Mouse (Mus musculus): ENCODE data around the gene Eno4. TPM values are rescaled to one million over a fixed set of nuclear protein-coding genes. Genes with fewer than 3 reads are reported as not detected.
"Not testable (repeated sequence)": the region's sequence is repeated elsewhere in the genome, so short reads cannot be mapped to it uniquely, and the experiment has no call there.

Eno4 gene
- 0.54 and 0.70 TPM in 2 replicates for polyA plus RNA-seq (2014; fragmentation: Nextera tagmentation; extraction: Ambion mirVana)

- under 1% methylated on average over 58 of the region's 65 CpGs for WGBS
- H3K36me3 ChIP-seq (ENCODE audit: control insufficient read depth, insufficient read depth, low read length): no peaks in the 10 kb centered on the region
- H3K4me3 ChIP-seq (ENCODE audit: low read length): peak within 1 kb of the TSS; percentile 56
- peak within 1 kb of the TSS; percentile 95 for H3K4me2 ChIP-seq (replicated peaks; ENCODE audit: low read depth, low read length)
- peaks cover 4% of the 10 kb centered on the region; the same call in 1 of the 2 replicates for H3K27me3 ChIP-seq (ENCODE audit: control insufficient read depth, insufficient read depth, low read length)
- peak within 1 kb of the TSS; percentile 67 for H3K9ac ChIP-seq (ENCODE audit: low read depth, low read length)
- H3K4me1 ChIP-seq (ENCODE audit: control insufficient read depth, insufficient read depth, low read length): peaks cover 11% of the 10 kb centered on the region; the same call in 1 of the 2 replicates
- ATAC-seq (ENCODE audit: low FRiP score, low TSS enrichment): peak; percentile 97
- H3K27ac ChIP-seq (ENCODE audit: low read depth, low read length): peak within 1 kb of the TSS; percentile 44; the same call in 1 of the 2 replicates
- H3K9me3 ChIP-seq (ENCODE audit: control insufficient read depth, low read length): no peaks in the 10 kb centered on the region
Observed at GRCm38 (mm10) chr19:58942841-58943828, at the start of gene Eno4, which contains the start of gene Hspa12a. Gene Eno4, plus strand, starts transcription at chr19:58943425. Gene Hspa12a, minus strand, starts transcription at chr19:58943654.

GRCm38 (mm10) chr19:58896216-58896615 lies 47.0 kb upstream of the Eno4 start:
- Histone ChIP-seq H3K36me3 (ENCODE audit: control insufficient read depth, insufficient read depth, low read length) (no peaks in the 10 kb centered on the region), H3K27me3 (ENCODE audit: control insufficient read depth, insufficient read depth, low read length) (no peaks in the 10 kb centered on the region), H3K27ac (ENCODE audit: low read depth, low read length) (no peak overlapping the region), H3K4me3 (ENCODE audit: low read length) (no peak overlapping the region), H3K9me3 (ENCODE audit: control insufficient read depth, low read length) (peaks cover 2% of the 10 kb centered on the region; the same call in 1 of the 2 replicates), H3K4me2 (replicated peaks; ENCODE audit: low read depth, low read length) (no peak overlapping the region), H3K9ac (ENCODE audit: low read depth, low read length) (no peak overlapping the region), H3K4me1 (ENCODE audit: control insufficient read depth, insufficient read depth, low read length) (no peaks in the 10 kb centered on the region)
- ATAC-seq (ENCODE audit: low FRiP score, low TSS enrichment): no peak
- WGBS: 75% methylated on average over 3 of the region's 3 CpGs

DNA sequence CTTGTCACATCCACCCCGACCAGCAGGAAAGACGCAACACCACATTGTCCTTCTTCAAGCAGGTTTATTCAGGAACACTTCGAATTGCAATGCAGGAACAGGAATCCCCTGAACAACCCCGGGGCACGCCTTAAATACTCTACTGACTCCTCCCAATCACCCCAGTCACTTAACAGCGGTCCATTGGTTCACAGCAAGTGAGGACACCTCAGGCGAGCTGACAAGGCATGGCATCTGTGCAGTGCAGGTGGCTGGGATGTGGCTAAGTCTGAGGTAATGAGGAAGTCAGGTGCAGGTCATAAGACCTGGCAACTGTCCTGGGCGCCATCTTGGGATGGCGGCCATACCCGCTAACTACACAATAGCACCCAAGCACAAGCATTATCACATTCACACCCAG lies 42.8 kb upstream of the Eno4 start:
- not testable (repeated sequence) for H3K4me1 ChIP-seq (ENCODE audit: control insufficient read depth, insufficient read depth, low read length); H3K4me2 ChIP-seq (replicated peaks; ENCODE audit: low read depth, low read length); H3K36me3 ChIP-seq (ENCODE audit: control insufficient read depth, insufficient read depth, low read length); H3K9me3 ChIP-seq (ENCODE audit: control insufficient read depth, low read length); H3K9ac ChIP-seq (ENCODE audit: low read depth, low read length); H3K4me3 ChIP-seq (ENCODE audit: low read length); H3K27ac ChIP-seq (ENCODE audit: low read depth, low read length); H3K27me3 ChIP-seq (ENCODE audit: control insufficient read depth, insufficient read depth, low read length); ATAC-seq (ENCODE audit: low FRiP score, low TSS enrichment)
- 92% methylated on average over 10 of the region's 10 CpGs for WGBS

GRCm38 (mm10) chr19:58903079-58903898 lies 39.9 kb upstream of the Eno4 start:
- peak; percentile 41; the same call in 1 of the 2 replicates for ATAC-seq (ENCODE audit: low FRiP score, low TSS enrichment)

GRCm38 (mm10) chr19:58903899-58904327 lies 39.3 kb upstream of the Eno4 start:
- peak overlapping the region; percentile 25 for H3K4me3 ChIP-seq (ENCODE audit: low read length)
- no peaks in the 10 kb centered on the region for H3K27me3 ChIP-seq (ENCODE audit: control insufficient read depth, insufficient read depth, low read length)
- H3K9ac ChIP-seq (ENCODE audit: low read depth, low read length): 0 out of 2 replicates have a peak overlapping the region, but pooled peaks have one; percentile 18
- H3K27ac ChIP-seq (ENCODE audit: low read depth, low read length): no peak overlapping the region
- peak overlapping the region; percentile 47 for H3K4me2 ChIP-seq (replicated peaks; ENCODE audit: low read depth, low read length)
- no peaks in the 10 kb centered on the region for H3K36me3 ChIP-seq (ENCODE audit: control insufficient read depth, insufficient read depth, low read length)
- H3K9me3 ChIP-seq (ENCODE audit: control insufficient read depth, low read length): no peaks in the 10 kb centered on the region
- under 1% methylated on average over 11 of the region's 11 CpGs for WGBS
- H3K4me1 ChIP-seq (ENCODE audit: control insufficient read depth, insufficient read depth, low read length): peaks cover 4% of the 10 kb centered on the region; the same call in 1 of the 2 replicates
- ATAC-seq (ENCODE audit: low FRiP score, low TSS enrichment): peak; percentile 76

More at GRCm38 (mm10) chr19:58903079-58903898, 39.9 kb upstream of the Eno4 start:
- WGBS: 64% methylated on average over 7 of the region's 7 CpGs
- H3K9ac ChIP-seq (ENCODE audit: low read depth, low read length): 0 out of 2 replicates have a peak overlapping the region, but pooled peaks have one; percentile 18
- no peaks in the 10 kb centered on the region for H3K36me3 ChIP-seq (ENCODE audit: control insufficient read depth, insufficient read depth, low read length)
- no peaks in the 10 kb centered on the region for H3K27me3 ChIP-seq (ENCODE audit: control insufficient read depth, insufficient read depth, low read length)
- peaks cover 4% of the 10 kb centered on the region; the same call in 1 of the 2 replicates for H3K4me1 ChIP-seq (ENCODE audit: control insufficient read depth, insufficient read depth, low read length)
- peak overlapping the region; percentile 25 for H3K4me3 ChIP-seq (ENCODE audit: low read length)
- peak overlapping the region; percentile 47 for H3K4me2 ChIP-seq (replicated peaks; ENCODE audit: low read depth, low read length)
- no peaks in the 10 kb centered on the region for H3K9me3 ChIP-seq (ENCODE audit: control insufficient read depth, low read length)
- 0 out of 2 replicates have a peak overlapping the region, but pooled peaks have one; percentile 37 for H3K27ac ChIP-seq (ENCODE audit: low read depth, low read length)

DNA sequence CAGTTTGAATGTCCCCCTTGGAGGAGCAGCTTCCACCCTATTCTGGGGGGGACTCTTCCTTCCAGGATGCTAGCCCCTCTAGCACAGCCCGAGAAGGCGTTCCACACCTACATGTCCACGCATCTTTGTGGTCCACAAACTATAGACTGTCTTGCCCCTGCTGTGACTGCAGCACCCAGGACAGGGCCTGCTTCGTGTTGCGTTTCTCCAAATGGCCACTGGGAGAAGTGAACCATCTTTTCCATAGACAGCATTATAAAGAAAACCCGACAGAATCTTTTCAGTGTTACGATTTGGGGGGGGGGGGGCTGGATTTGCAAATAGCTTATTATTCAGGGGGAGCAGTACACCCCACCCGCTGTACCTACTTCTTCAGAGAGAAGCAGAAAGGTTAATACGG lies 36.5 kb upstream of the Eno4 start:
- H3K4me2 ChIP-seq (replicated peaks; ENCODE audit: low read depth, low read length): no peak overlapping the region
- 48% methylated on average over 9 of the region's 9 CpGs for WGBS
- peaks cover 4% of the 10 kb centered on the region; the same call in 1 of the 2 replicates for H3K4me1 ChIP-seq (ENCODE audit: control insufficient read depth, insufficient read depth, low read length)
- no peaks in the 10 kb centered on the region for H3K36me3 ChIP-seq (ENCODE audit: control insufficient read depth, insufficient read depth, low read length)
- no peaks in the 10 kb centered on the region for H3K9me3 ChIP-seq (ENCODE audit: control insufficient read depth, low read length)
- no peaks in the 10 kb centered on the region for H3K27me3 ChIP-seq (ENCODE audit: control insufficient read depth, insufficient read depth, low read length)
- no peak overlapping the region for H3K9ac ChIP-seq (ENCODE audit: low read depth, low read length)
- no peak for ATAC-seq (ENCODE audit: low FRiP score, low TSS enrichment)
- no peak overlapping the region for H3K4me3 ChIP-seq (ENCODE audit: low read length)
- H3K27ac ChIP-seq (ENCODE audit: low read depth, low read length): no peak overlapping the region

DNA sequence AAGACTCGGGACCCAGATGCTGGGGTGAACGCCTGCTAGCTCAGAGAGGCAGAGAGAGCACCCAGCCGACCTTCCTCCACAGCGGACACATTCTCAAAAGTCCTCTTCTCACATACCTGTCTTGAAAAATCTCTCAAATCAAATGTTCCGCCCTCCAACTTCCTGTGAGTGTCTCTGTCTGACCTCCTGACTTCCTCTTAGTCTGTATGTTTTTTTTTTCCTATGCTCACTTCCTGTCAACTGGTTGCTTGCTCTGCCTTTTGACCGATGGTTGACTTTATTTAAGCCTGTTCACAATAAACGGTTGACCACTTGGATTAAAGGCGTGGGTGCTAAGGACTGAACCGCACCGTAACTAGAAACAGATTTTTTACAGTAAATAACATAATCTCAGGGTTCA lies 35.2 kb upstream of the Eno4 start:
- ATAC-seq (ENCODE audit: low FRiP score, low TSS enrichment): no peak
- Histone ChIP-seq H3K4me1 (ENCODE audit: control insufficient read depth, insufficient read depth, low read length) (peaks cover 4% of the 10 kb centered on the region; the same call in 1 of the 2 replicates), H3K9ac (ENCODE audit: low read depth, low read length) (no peak overlapping the region), H3K4me2 (replicated peaks; ENCODE audit: low read depth, low read length) (no peak overlapping the region), H3K27me3 (ENCODE audit: control insufficient read depth, insufficient read depth, low read length) (peaks cover 6% of the 10 kb centered on the region; the same call in 1 of the 2 replicates), H3K4me3 (ENCODE audit: low read length) (no peak overlapping the region), H3K27ac (ENCODE audit: low read depth, low read length) (no peak overlapping the region), H3K9me3 (ENCODE audit: control insufficient read depth, low read length) (no peaks in the 10 kb centered on the region), H3K36me3 (ENCODE audit: control insufficient read depth, insufficient read depth, low read length) (no peaks in the 10 kb centered on the region)
- WGBS: 70% methylated on average over 10 of the region's 10 CpGs

- Histone ChIP-seq H3K9ac (ENCODE audit: low read depth, low read length) (peak overlapping the region; percentile 19; the same call in 1 of the 2 replicates), H3K27ac (ENCODE audit: low read depth, low read length) (no peak overlapping the region)
- WGBS: 3% methylated on average over 11 of the region's 11 CpGs
Observed at GRCm38 (mm10) chr19:58910941-58911368, 32.3 kb upstream of the Eno4 start.

More at GRCm38 (mm10) chr19:58910941-58911368, 32.3 kb upstream of the Eno4 start:
- Histone ChIP-seq H3K4me3 (ENCODE audit: low read length) (peak overlapping the region; percentile 31), H3K36me3 (ENCODE audit: control insufficient read depth, insufficient read depth, low read length) (no peaks in the 10 kb centered on the region), H3K4me1 (ENCODE audit: control insufficient read depth, insufficient read depth, low read length) (no peaks in the 10 kb centered on the region), H3K4me2 (replicated peaks; ENCODE audit: low read depth, low read length) (peak overlapping the region; percentile 49), H3K27me3 (ENCODE audit: control insufficient read depth, insufficient read depth, low read length) (peaks cover 6% of the 10 kb centered on the region; the same call in 1 of the 2 replicates), H3K9me3 (ENCODE audit: control insufficient read depth, low read length) (no peaks in the 10 kb centered on the region)
- peak; percentile 63 for ATAC-seq (ENCODE audit: low FRiP score, low TSS enrichment)
